Mouse (Mus musculus): Measurements from ENCODE around the gene Pnrc1. TPM values are rescaled to one million over a fixed set of nuclear protein-coding genes. Genes with fewer than 3 reads are reported as not detected.

Gene Pnrc1
- polyA plus RNA-seq (2012; rRNA removed), result 38.3 and 43.9 TPM in 2 replicates

GRCm38 (mm10) chr4:33290002-33290401 is at the start of gene Pnrc1:
Gene Pnrc1, minus strand, starts transcription at chr4:33290163.

GRCm38 (mm10) chr4:33309764-33310757 is 20.1 kb upstream of the Pnrc1 start, which contains the start of gene Rngtt:
Gene Rngtt, plus strand, starts transcription at chr4:33310311.

DNA sequence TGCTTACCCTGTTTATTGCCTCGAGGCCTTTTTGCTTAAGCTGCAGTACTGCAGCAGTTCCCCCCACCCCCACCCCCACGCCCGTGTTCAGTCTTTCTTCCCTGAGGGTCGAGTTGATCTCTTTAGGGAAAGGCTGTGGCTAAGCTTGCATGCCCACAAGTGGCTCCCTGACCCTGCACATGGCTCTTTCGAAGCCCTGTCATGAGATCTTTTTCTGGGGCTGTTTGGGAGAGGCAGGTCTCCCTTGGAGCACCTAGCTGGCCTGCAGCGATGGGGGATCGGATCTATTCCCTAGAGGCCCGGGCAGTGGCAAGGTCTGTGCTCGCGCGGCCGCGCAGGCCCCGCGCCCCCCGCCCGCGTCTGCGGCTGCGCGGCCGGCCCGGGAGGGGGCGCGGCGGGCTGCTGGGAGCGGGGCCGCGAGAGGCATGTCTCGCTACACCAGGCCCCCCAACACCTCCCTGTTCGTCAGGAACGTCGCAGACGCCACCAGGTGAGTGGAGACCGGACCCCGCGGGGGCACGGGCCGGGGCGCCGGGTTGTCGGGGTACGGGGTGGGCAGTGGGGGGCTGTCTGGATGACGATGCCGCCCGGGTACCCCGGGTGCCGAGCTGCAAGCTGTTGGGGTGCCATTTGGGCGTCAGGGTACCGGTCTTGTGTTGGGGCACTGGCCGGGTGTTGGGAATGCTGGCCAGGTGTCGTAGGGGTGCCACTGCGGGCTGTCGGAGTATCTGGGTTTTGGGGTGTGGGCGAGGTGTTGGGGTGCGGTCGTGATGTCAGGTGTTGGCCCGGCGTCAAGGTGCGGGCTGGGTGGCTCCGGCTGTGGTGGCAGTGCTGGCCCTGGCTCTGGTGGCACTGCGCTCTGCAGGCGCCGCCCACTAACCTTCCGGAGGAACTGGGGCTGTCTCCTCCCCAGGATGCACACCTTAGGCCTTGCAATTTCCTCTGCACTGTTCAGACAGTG is 80.8 kb downstream of the Pnrc1 start, which contains the start of gene Srsf12:
Srsf12 (plus strand) TSS at position 111 of the 961 bp plus-strand sequence.

Other genes starting within 250 kb of the Pnrc1 start
- gene Gabrr2, start 227.2 kb downstream of the Pnrc1 start, polyA plus RNA-seq (2012; rRNA removed), result 0.37 and 0.58 TPM in 2 replicates
- 0.40 and 0.49 TPM in 2 replicates for gene Gabrr1, start 157.6 kb downstream of the Pnrc1 start, polyA plus RNA-seq (2012; rRNA removed)
- gene Pm20d2, start 100.4 kb downstream of the Pnrc1 start, polyA plus RNA-seq (2012; rRNA removed), result 4.8 and 4.9 TPM in 2 replicates
- gene Srsf12, start 81.2 kb downstream of the Pnrc1 start, polyA plus RNA-seq (2012; rRNA removed), result 48.0 and 48.4 TPM in 2 replicates
- gene Rngtt, start 20.1 kb upstream of the Pnrc1 start, polyA plus RNA-seq (2012; rRNA removed), result 11.9 and 12.2 TPM in 2 replicates